Mouse (Mus musculus) kidney, adult 2 months (tissue): ENCODE data around the gene Wdr63.

Experiments used
- CTCF ChIP-seq: fragments of 200-500 bp; conservative IDR thresholded peaks from 2 replicates; pipeline ENCODE4 v1.5.1; 2011; ENCODE audit warnings: low read depth, mild to moderate bottlenecking, control low read depth, low read length, moderate library complexity, mixed read lengths; ENCODE audit not compliant: insufficient read depth, insufficient read length
- POLR2A ChIP-seq: fragments of 200-500 bp; IDR thresholded peaks from one replicate; pipeline ENCODE4 v1.6.1; 2011; ENCODE audit warnings: low read depth, low read length, control low read depth

- TF ChIP-seq CTCF (no peak), POLR2A (no peak)
These were observed 85.7 kb downstream of the Wdr63 start for GRCm38 (mm10) chr3:146022232-146022631.
